Mouse (Mus musculus): ENCODE results near the gene Pet100. TPM values are rescaled to one million over a fixed set of nuclear protein-coding genes. Genes with fewer than 3 reads are reported as not detected.
"Not testable (repeated sequence)": the region's sequence is repeated elsewhere in the genome, so short reads cannot be mapped to it uniquely, and the experiment has no call there.

The Pet100 gene
- 83.0 and 92.6 TPM in 2 replicates for polyA plus RNA-seq (2016; fragmentation: Nextera tagmentation; extraction: Ambion mirVana)

DNA sequence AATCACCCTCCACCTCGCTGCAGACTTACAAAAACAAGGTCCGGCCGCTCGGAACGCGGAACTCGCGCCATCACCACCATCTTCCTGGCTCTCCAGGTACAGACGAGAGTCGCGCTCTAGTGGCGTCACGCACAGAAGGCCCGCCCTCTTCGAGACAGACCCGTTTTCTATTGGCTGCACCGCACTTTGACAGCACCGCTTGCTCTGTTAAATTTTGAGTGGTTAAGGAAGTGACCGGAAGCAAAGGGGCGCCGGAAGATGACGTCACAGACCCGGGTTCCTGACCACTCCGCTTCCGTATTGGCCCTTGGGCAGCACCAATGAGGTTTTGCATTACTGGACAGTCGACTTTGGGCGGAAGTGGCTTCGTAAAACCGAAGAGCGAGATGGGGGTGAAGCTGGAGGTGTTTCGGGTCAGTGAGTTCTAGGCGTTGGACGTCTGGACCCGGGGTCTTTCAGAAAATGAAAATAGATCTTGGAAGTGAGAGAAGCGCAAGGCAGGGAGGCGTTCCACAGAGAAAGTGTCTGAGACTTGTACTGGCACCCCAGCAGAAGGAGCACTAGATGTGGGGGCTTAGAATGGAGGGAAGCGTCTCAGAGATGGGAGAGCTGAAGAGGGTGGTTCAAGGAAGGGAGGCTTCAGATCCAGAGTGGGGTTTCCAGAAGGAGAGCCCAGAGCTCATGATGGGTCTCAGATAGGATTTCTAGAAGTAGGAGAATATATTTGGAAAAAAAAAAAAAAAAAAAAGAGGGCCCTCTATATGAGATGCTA, at the start of gene Pet100, which contains the start of gene Xab2:
TSS of gene Pet100 (plus strand) at position 350 of the 772 bp plus-strand sequence.
TSS of gene Xab2 (minus strand) at position 118 of the 772 bp plus-strand sequence.
- WGBS, result under 1% methylated on average over 37 of the region's 37 CpGs
- H3K4me3 ChIP-seq, result peak within 1 kb of the TSS; percentile 86
- H3K27me3 ChIP-seq (ENCODE audit: poor library complexity, severe bottlenecking), result no peaks in the 10 kb centered on the region
- H3K27ac ChIP-seq, result peak within 1 kb of the TSS; percentile 82
- peak; percentile 100 for DNase-seq (ENCODE audit: extremely low spot score, low spot score)
- H3K4me1 ChIP-seq, result peaks cover 20% of the 10 kb centered on the region
- no peaks in the 10 kb centered on the region for H3K9me3 ChIP-seq
- peaks cover 26% of the 10 kb centered on the region for H3K36me3 ChIP-seq (replicated peaks)

GRCm38 (mm10) chr8:3574546-3574945, 46.8 kb upstream of the Pet100 start:
- Histone ChIP-seq H3K4me1 (no peaks in the 10 kb centered on the region; the same call in 1 of the 2 replicates), H3K4me3 (no peak overlapping the region), H3K36me3 (replicated peaks) (peaks cover 3% of the 10 kb centered on the region), H3K9me3 (no peaks in the 10 kb centered on the region), H3K27ac (no peak overlapping the region), H3K27me3 (ENCODE audit: poor library complexity, severe bottlenecking) (no peaks in the 10 kb centered on the region)
- WGBS, result 95% methylated on average over 3 of the region's 3 CpGs
- no peak for DNase-seq (ENCODE audit: extremely low spot score, low spot score)

- Histone ChIP-seq H3K36me3 (replicated peaks) (no peaks in the 10 kb centered on the region), H3K27me3 (ENCODE audit: poor library complexity, severe bottlenecking) (no peaks in the 10 kb centered on the region), H3K9me3 (no peaks in the 10 kb centered on the region), H3K4me1 (no peaks in the 10 kb centered on the region), H3K27ac (no peak overlapping the region), H3K4me3 (no peak overlapping the region)
- no peak for DNase-seq (ENCODE audit: extremely low spot score, low spot score)
- 82% methylated on average over 15 of the region's 15 CpGs for WGBS
These were observed 45.0 kb upstream of the Pet100 start for GRCm38 (mm10) chr8:3576211-3576960.

DNA sequence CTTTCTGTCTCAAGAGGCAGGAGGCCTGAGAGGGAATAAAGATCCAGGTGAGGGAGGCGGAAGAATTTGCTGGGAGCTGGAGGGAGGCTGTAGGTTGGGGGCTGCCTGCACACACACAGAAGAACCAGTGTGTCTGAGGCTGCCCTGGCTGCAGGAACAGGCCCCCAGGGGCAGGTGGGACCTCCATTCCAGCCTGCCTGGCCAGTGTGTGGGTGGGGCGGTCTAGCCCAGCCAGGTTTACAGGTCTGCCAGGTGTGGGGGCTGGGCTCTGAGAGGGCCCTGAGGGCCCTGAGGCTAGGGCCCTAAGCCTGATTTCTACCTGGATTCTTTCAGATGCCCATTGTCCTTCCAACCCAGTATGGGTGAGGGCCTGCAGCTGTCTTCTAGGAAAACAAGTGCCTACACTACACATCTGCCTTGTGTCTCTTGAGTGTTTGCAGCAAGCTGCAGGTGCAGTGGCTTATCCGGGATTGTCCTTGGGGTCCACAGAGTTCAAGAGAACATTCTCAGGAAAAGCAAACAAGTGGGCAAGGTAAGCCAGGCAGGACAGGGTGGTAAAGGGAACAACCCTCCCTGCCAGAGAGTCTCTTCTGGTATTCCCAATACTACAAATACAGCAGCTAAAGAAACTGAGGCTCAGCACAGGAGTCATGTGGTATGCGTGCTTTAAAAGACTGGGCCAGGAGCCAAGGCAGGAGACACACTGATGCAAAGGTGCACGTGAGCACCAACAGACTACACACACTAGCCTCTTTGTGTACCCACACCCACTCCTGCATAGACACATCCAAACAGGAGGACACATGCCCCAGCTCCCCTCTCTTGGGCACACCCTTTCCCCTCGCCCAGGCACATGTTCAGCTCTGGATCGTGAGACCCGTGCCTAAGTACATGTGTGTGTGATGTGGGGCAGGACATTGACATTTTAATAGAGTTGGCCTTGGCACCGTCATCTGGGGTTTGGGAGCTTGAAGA, 41.7 kb upstream of the Pet100 start:
- no peak for DNase-seq (ENCODE audit: extremely low spot score, low spot score)
- H3K27me3 ChIP-seq (ENCODE audit: poor library complexity, severe bottlenecking), result no peaks in the 10 kb centered on the region
- no peak overlapping the region for H3K4me3 ChIP-seq
- H3K4me1 ChIP-seq, result no peaks in the 10 kb centered on the region
- 84% methylated on average over 9 of the region's 9 CpGs for WGBS
- no peaks in the 10 kb centered on the region for H3K9me3 ChIP-seq
- H3K27ac ChIP-seq, result no peak overlapping the region
- no peaks in the 10 kb centered on the region for H3K36me3 ChIP-seq (replicated peaks)

- not testable (repeated sequence) for H3K36me3 ChIP-seq (replicated peaks); H3K4me1 ChIP-seq; DNase-seq (ENCODE audit: extremely low spot score, low spot score); H3K9me3 ChIP-seq; H3K27ac ChIP-seq; H3K4me3 ChIP-seq
- H3K27me3 ChIP-seq (ENCODE audit: poor library complexity, severe bottlenecking), result peaks cover 14% of the 10 kb centered on the region
- WGBS, result 86% methylated on average over 2 of the region's 3 CpGs
These were observed 39.4 kb upstream of the Pet100 start for GRCm38 (mm10) chr8:3581961-3582360.

- 82% methylated on average over 2 of the region's 2 CpGs for WGBS
- Histone ChIP-seq H3K4me1 (peaks cover 18% of the 10 kb centered on the region), H3K4me3 (no peak overlapping the region), H3K36me3 (replicated peaks) (no peaks in the 10 kb centered on the region), H3K27me3 (ENCODE audit: poor library complexity, severe bottlenecking) (peaks cover 33% of the 10 kb centered on the region), H3K9me3 (no peaks in the 10 kb centered on the region), H3K27ac (no peak overlapping the region)
- DNase-seq (ENCODE audit: extremely low spot score, low spot score), result no peak
These were observed 34.9 kb upstream of the Pet100 start for GRCm38 (mm10) chr8:3586452-3586851.

- peak within 1 kb of the TSS; percentile 96 for H3K4me3 ChIP-seq
- H3K4me1 ChIP-seq, result peaks cover 18% of the 10 kb centered on the region
- no peak for DNase-seq (ENCODE audit: extremely low spot score, low spot score)
- H3K27me3 ChIP-seq (ENCODE audit: poor library complexity, severe bottlenecking), result peaks cover 33% of the 10 kb centered on the region
- no peaks in the 10 kb centered on the region for H3K9me3 ChIP-seq
- 16% methylated on average over 7 of the region's 7 CpGs for WGBS
- H3K27ac ChIP-seq, result peak within 1 kb of the TSS; percentile 90
- H3K36me3 ChIP-seq (replicated peaks), result no peaks in the 10 kb centered on the region
These were observed 34.4 kb upstream of the Pet100 start, which contains the start of gene Camsap3 for GRCm38 (mm10) chr8:3586993-3587390. Gene Camsap3, plus strand, starts transcription at chr8:3587293.

GRCm38 (mm10) chr8:3587391-3588257, 33.7 kb upstream of the Pet100 start:
- WGBS, result under 1% methylated on average over 77 of the region's 77 CpGs
- H3K4me1 ChIP-seq, result peaks cover 18% of the 10 kb centered on the region
- peak overlapping the region; percentile 96 for H3K4me3 ChIP-seq
- H3K27me3 ChIP-seq (ENCODE audit: poor library complexity, severe bottlenecking), result peaks cover 33% of the 10 kb centered on the region
- H3K27ac ChIP-seq, result peak overlapping the region; percentile 90
- H3K9me3 ChIP-seq, result no peaks in the 10 kb centered on the region
- H3K36me3 ChIP-seq (replicated peaks), result no peaks in the 10 kb centered on the region
- DNase-seq (ENCODE audit: extremely low spot score, low spot score), result peak; percentile 68

GRCm38 (mm10) chr8:3588258-3588633, 33.1 kb upstream of the Pet100 start:
- Histone ChIP-seq H3K27ac (peak overlapping the region; percentile 90), H3K4me1 (peaks cover 19% of the 10 kb centered on the region), H3K27me3 (ENCODE audit: poor library complexity, severe bottlenecking) (peaks cover 33% of the 10 kb centered on the region), H3K9me3 (no peaks in the 10 kb centered on the region), H3K36me3 (replicated peaks) (no peaks in the 10 kb centered on the region), H3K4me3 (peak overlapping the region; percentile 96)
- DNase-seq (ENCODE audit: extremely low spot score, low spot score), result peak; percentile 29
- WGBS, result 2% methylated on average over 11 of the region's 11 CpGs

GRCm38 (mm10) chr8:3593470-3593869, 27.9 kb upstream of the Pet100 start:
- no peak overlapping the region for H3K4me3 ChIP-seq
- no peak for DNase-seq (ENCODE audit: extremely low spot score, low spot score)
- peaks cover 11% of the 10 kb centered on the region for H3K36me3 ChIP-seq (replicated peaks)
- 80% methylated on average over 3 of the region's 3 CpGs for WGBS
- H3K9me3 ChIP-seq, result no peaks in the 10 kb centered on the region
- peaks cover 6% of the 10 kb centered on the region; the same call in 1 of the 2 replicates for H3K27me3 ChIP-seq (ENCODE audit: poor library complexity, severe bottlenecking)
- H3K4me1 ChIP-seq, result peaks cover 14% of the 10 kb centered on the region
- H3K27ac ChIP-seq, result no peak overlapping the region

DNA sequence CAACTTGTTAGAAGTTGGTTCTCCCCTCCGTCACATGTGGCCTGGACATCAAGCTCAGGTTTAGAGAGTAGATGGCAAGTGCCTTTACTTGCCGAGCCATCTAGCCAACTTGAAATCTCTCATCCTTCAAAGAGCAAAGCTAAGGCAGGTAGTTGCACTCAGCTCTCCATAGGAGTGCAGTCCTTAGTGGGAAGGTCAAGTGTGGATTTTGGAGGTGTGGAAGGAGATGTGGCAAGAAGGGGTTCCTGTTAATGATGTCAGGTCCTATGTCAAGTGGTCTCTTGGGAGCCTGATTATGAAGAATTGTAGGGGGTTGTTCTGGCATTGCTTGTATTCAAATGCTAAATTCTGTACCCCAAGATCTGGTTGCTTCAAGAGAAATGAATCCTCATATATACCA, 26.9 kb upstream of the Pet100 start:
- WGBS, result 86% methylated on average over 2 of the region's 2 CpGs
- Histone ChIP-seq H3K4me1 (peaks cover 7% of the 10 kb centered on the region), H3K36me3 (replicated peaks) (peaks cover 21% of the 10 kb centered on the region), H3K9me3 (no peaks in the 10 kb centered on the region), H3K4me3 (no peak overlapping the region), H3K27ac (no peak overlapping the region), H3K27me3 (ENCODE audit: poor library complexity, severe bottlenecking) (no peaks in the 10 kb centered on the region)
- no peak for DNase-seq (ENCODE audit: extremely low spot score, low spot score)

All from forebrain, embryonic 10.5 days (tissue).